Mouse (Mus musculus) heart, embryonic 10.5 days (tissue): ENCODE data around the gene Ppp2r1b. TPM values are rescaled to one million over a fixed set of nuclear protein-coding genes. Genes with fewer than 3 reads are reported as not detected.

ENCODE experiments used
- DNase-seq: peaks from one replicate; pipeline ENCODE4 v3.0.0-alpha.2; 2017; ENCODE audit warnings: low spot score
- H3K27ac ChIP-seq: fragments of 300-500 bp; sonication (generic); 2 replicates; pipeline ENCODE4 v1.5.1; 2016; ENCODE audit warnings: mild to moderate bottlenecking
- H3K27me3 ChIP-seq: fragments of 300-500 bp; sonication (generic); 2 replicates; pipeline ENCODE4 v1.6.1; 2016; ENCODE audit warnings: mild to moderate bottlenecking; ENCODE audit not compliant: poor library complexity, insufficient read depth, severe bottlenecking
- H3K36me3 ChIP-seq: fragments of 300-500 bp; sonication (generic); 2 replicates; pipeline ENCODE4 v1.6.1; 2016; ENCODE audit warnings: mild to moderate bottlenecking, moderate library complexity
- H3K4me1 ChIP-seq: fragments of 300-500 bp; sonication (generic); 2 replicates; pipeline ENCODE4 v1.6.1; 2016; ENCODE audit warnings: mild to moderate bottlenecking
- H3K4me3 ChIP-seq: fragments of 300-500 bp; sonication (generic); 2 replicates; pipeline ENCODE4 v1.5.1; 2016; ENCODE audit warnings: mild to moderate bottlenecking, moderate library complexity
- H3K9me3 ChIP-seq: fragments of 300-500 bp; sonication (generic); 2 replicates; pipeline ENCODE4 v1.6.1; 2016; ENCODE audit warnings: mild to moderate bottlenecking, moderate library complexity
- WGBS: fragments of 180-500 bp; shearing (Covaris S2); methylation state at CpG from one replicate; pipeline ENCODE4 v1.1.7; 2016; 5-methylcytosine and 5-hydroxymethylcytosine counted together
- polyA plus RNA-seq: library from polyadenylated mRNA; unstranded; fragments of >200 nt; fragmentation: Nextera tagmentation; extraction: Ambion mirVana; gene quantifications from 2 replicates; pipeline ENCODE4 v1.2.1, GENCODE M21; 2016

Ppp2r1b gene
- polyA plus RNA-seq, 1 experiment from 2014 or later: 99.3 TPM

DNA sequence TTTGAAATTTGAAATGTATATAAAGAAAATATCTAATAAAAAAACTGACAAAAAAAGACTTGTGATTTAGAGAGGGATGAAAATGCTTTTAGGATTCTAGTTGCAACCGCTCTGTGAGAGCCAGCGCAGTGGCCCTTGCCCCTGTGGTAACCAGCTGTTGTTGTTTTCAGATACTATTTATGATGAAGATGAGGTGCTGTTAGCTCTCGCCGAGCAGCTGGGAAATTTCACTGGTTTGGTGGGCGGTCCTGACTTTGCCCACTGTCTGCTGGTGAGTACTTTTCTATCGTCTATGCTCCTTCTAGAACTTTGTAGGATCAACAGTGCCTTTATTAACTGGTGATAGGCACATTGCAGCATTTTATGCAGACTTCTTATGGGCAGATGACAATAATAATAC, 13.6 kb downstream of the Ppp2r1b start:
- no peak for DNase-seq
- Histone ChIP-seq H3K27me3 (no peaks in the 10 kb centered on the region), H3K4me1 (peaks cover 19% of the 10 kb centered on the region), H3K9me3 (no peaks in the 10 kb centered on the region), H3K27ac (no peak overlapping the region), H3K36me3 (peaks cover 51% of the 10 kb centered on the region), H3K4me3 (no peak overlapping the region)
- 93% methylated on average over 6 of the region's 6 CpGs for WGBS

DNA sequence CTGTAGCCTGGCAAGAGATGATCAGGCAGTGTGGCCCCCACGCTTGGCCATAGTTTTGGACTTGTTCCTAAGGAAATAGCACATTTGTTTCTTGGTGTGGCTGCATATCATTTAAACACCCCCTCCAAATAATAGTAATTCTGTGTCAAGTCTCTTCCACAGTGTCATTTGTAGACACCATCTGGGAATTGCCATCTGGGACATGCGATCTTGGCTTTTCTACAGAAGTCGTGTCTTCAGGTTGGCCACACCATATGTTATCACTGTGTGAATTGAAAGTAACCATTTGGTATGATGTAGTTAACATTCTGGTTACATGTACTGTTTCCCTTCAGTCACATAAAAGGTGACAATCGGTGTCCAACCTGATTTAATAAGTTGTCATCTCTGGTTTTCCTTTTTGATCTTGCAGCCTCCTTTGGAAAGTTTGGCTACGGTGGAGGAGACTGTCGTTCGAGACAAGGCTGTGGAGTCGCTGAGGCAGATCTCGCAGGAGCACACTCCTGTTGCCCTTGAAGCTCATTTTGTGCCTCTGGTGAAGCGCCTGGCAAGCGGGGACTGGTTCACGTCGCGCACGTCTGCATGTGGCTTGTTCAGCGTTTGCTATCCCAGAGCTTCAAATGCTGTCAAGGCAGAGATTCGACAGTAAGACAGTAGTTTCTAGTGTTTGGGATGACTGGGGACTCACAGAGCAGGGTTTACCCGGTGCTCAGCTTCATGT, 16.2 kb downstream of the Ppp2r1b start:
- no peaks in the 10 kb centered on the region for H3K9me3 ChIP-seq
- peaks cover 66% of the 10 kb centered on the region for H3K36me3 ChIP-seq
- H3K27ac ChIP-seq: no peak overlapping the region
- WGBS: 90% methylated on average over 18 of the region's 18 CpGs
- DNase-seq: no peak
- no peak overlapping the region for H3K4me3 ChIP-seq
- H3K27me3 ChIP-seq: no peaks in the 10 kb centered on the region
- H3K4me1 ChIP-seq: peaks cover 14% of the 10 kb centered on the region

DNA sequence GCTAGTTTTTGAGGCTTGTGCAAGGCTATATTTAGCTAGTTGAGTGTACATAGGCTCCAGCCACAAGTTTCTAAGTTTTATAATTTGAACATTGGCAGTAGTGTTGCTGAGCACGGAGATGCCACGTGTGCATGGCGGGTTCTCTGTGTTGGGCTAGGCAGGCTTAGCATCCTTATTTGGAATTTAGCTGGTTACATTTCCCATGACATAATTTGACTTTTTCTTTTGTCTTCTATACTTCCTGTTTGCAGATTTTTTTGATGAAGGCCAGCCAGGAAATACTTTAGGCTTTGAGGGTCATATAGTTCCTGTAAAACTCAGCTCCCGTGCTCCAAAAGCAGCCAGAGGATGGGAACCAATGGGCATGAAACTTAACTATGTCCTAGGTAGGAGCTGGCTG, 18.7 kb downstream of the Ppp2r1b start:
- Histone ChIP-seq H3K4me1 (peaks cover 10% of the 10 kb centered on the region), H3K36me3 (peaks cover 89% of the 10 kb centered on the region), H3K9me3 (no peaks in the 10 kb centered on the region), H3K27ac (peak overlapping the region; percentile 62; the same call in 1 of the 2 replicates), H3K27me3 (no peaks in the 10 kb centered on the region), H3K4me3 (no peak overlapping the region)
- 88% methylated on average over 4 of the region's 4 CpGs for WGBS
- no peak for DNase-seq

- no peaks in the 10 kb centered on the region for H3K9me3 ChIP-seq
- H3K4me3 ChIP-seq: peak overlapping the region; percentile 22; the same call in 1 of the 2 replicates
- no peak for DNase-seq
- H3K27ac ChIP-seq: peak overlapping the region; percentile 76; the same call in 1 of the 2 replicates
- H3K36me3 ChIP-seq: peaks cover 86% of the 10 kb centered on the region
- WGBS: 39% methylated on average over 5 of the region's 5 CpGs
- no peaks in the 10 kb centered on the region for H3K27me3 ChIP-seq
- H3K4me1 ChIP-seq: peaks cover 10% of the 10 kb centered on the region
Observed at GRCm38 (mm10) chr9:50864877-50865276, 19.8 kb downstream of the Ppp2r1b start.

- Histone ChIP-seq H3K27ac (peak overlapping the region; percentile 76), H3K27me3 (no peaks in the 10 kb centered on the region), H3K4me3 (no peak overlapping the region), H3K4me1 (peaks cover 10% of the 10 kb centered on the region), H3K9me3 (no peaks in the 10 kb centered on the region), H3K36me3 (peaks cover 86% of the 10 kb centered on the region)
- WGBS: 76% methylated on average over 8 of the region's 8 CpGs
- DNase-seq: no peak
Observed at GRCm38 (mm10) chr9:50865803-50866202, 20.7 kb downstream of the Ppp2r1b start.

GRCm38 (mm10) chr9:50867015-50867414, 21.9 kb downstream of the Ppp2r1b start:
- Histone ChIP-seq H3K4me1 (peaks cover 10% of the 10 kb centered on the region), H3K27ac (no peak overlapping the region), H3K27me3 (no peaks in the 10 kb centered on the region), H3K9me3 (no peaks in the 10 kb centered on the region), H3K36me3 (peaks cover 79% of the 10 kb centered on the region), H3K4me3 (no peak overlapping the region)
- DNase-seq: no peak
- 95% methylated on average over 6 of the region's 6 CpGs for WGBS

GRCm38 (mm10) chr9:50868182-50868581, 23.1 kb downstream of the Ppp2r1b start:
- H3K9me3 ChIP-seq: no peaks in the 10 kb centered on the region
- H3K27ac ChIP-seq: no peak overlapping the region
- H3K27me3 ChIP-seq: no peaks in the 10 kb centered on the region
- H3K36me3 ChIP-seq: peaks cover 78% of the 10 kb centered on the region
- peaks cover 10% of the 10 kb centered on the region for H3K4me1 ChIP-seq
- WGBS: 86% methylated on average over 2 of the region's 2 CpGs
- DNase-seq: no peak
- no peak overlapping the region for H3K4me3 ChIP-seq

DNA sequence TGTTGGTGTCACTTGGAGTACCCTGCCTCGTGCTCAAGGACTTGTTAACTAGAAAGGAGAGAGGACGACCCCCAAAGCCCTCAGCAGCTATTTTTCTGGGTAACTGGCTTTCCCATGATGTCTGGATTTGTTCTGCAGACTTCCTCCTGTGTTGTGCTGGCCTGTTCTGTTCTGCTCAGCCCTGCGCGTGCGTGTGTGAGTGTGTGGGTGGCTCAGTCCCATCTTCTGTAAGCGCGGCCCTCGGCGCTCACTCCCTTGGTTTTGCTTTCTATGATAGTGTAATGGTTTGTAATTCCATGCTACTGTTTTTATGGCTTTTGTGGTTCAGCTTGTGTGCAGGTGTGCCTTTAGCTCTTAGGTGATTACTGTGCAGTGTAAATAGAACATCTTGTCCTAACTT, 28.1 kb downstream of the Ppp2r1b start:
- Histone ChIP-seq H3K9me3 (no peaks in the 10 kb centered on the region), H3K27me3 (no peaks in the 10 kb centered on the region), H3K4me1 (0 out of 2 replicates have a peak, but pooled peaks cover 3% of the 10 kb centered on the region), H3K27ac (no peak overlapping the region), H3K36me3 (peaks cover 86% of the 10 kb centered on the region), H3K4me3 (no peak overlapping the region)
- 91% methylated on average over 9 of the region's 9 CpGs for WGBS
- no peak for DNase-seq

GRCm38 (mm10) chr9:50874031-50874430, 28.9 kb downstream of the Ppp2r1b start:
- no peak overlapping the region for H3K27ac ChIP-seq
- H3K27me3 ChIP-seq: no peaks in the 10 kb centered on the region
- 82% methylated on average over 6 of the region's 6 CpGs for WGBS
- no peak for DNase-seq
- H3K4me1 ChIP-seq: 0 out of 2 replicates have a peak, but pooled peaks cover 3% of the 10 kb centered on the region
- H3K4me3 ChIP-seq: no peak overlapping the region
- peaks cover 86% of the 10 kb centered on the region for H3K36me3 ChIP-seq
- no peaks in the 10 kb centered on the region for H3K9me3 ChIP-seq

GRCm38 (mm10) chr9:50875470-50875869, 30.4 kb downstream of the Ppp2r1b start:
- DNase-seq: no peak
- WGBS: 92% methylated on average over 4 of the region's 4 CpGs

GRCm38 (mm10) chr9:50876287-50876686, 31.2 kb downstream of the Ppp2r1b start:
- 93% methylated on average over 3 of the region's 3 CpGs for WGBS
- DNase-seq: no peak
- no peak overlapping the region for H3K4me3 ChIP-seq
- 0 out of 2 replicates have a peak, but pooled peaks cover 3% of the 10 kb centered on the region for H3K4me1 ChIP-seq
- no peaks in the 10 kb centered on the region for H3K9me3 ChIP-seq
- no peaks in the 10 kb centered on the region for H3K27me3 ChIP-seq
- H3K36me3 ChIP-seq: peaks cover 89% of the 10 kb centered on the region
- no peak overlapping the region for H3K27ac ChIP-seq

More at GRCm38 (mm10) chr9:50875470-50875869, 30.4 kb downstream of the Ppp2r1b start:
- H3K4me3 ChIP-seq: no peak overlapping the region
- H3K9me3 ChIP-seq: no peaks in the 10 kb centered on the region
- peaks cover 89% of the 10 kb centered on the region for H3K36me3 ChIP-seq
- H3K27ac ChIP-seq: no peak overlapping the region
- no peaks in the 10 kb centered on the region for H3K27me3 ChIP-seq
- 0 out of 2 replicates have a peak, but pooled peaks cover 3% of the 10 kb centered on the region for H3K4me1 ChIP-seq

GRCm38 (mm10) chr9:50877431-50877830, 32.3 kb downstream of the Ppp2r1b start:
- Histone ChIP-seq H3K4me3 (no peak overlapping the region), H3K27ac (no peak overlapping the region), H3K36me3 (peaks cover 95% of the 10 kb centered on the region), H3K4me1 (0 out of 2 replicates have a peak, but pooled peaks cover 3% of the 10 kb centered on the region), H3K27me3 (no peaks in the 10 kb centered on the region), H3K9me3 (no peaks in the 10 kb centered on the region)
- 68% methylated on average over 3 of the region's 3 CpGs for WGBS
- no peak for DNase-seq

GRCm38 (mm10) chr9:50882183-50882582, 37.1 kb downstream of the Ppp2r1b start:
- WGBS: 80% methylated on average over 2 of the region's 2 CpGs
- H3K4me1 ChIP-seq: peaks cover 18% of the 10 kb centered on the region
- no peak overlapping the region for H3K27ac ChIP-seq
- H3K4me3 ChIP-seq: no peak overlapping the region
- H3K36me3 ChIP-seq: peaks cover 72% of the 10 kb centered on the region
- no peaks in the 10 kb centered on the region for H3K27me3 ChIP-seq
- no peak for DNase-seq
- no peaks in the 10 kb centered on the region for H3K9me3 ChIP-seq
